Mouse (Mus musculus): ENCODE results near the gene Gnaq. TPM values are rescaled to one million over a fixed set of nuclear protein-coding genes. Genes with fewer than 3 reads are reported as not detected.

The Gnaq gene
- total and polyA plus RNA-seq, 2 experiments from 2014 or later, result 89.3 to 120 TPM

DNA sequence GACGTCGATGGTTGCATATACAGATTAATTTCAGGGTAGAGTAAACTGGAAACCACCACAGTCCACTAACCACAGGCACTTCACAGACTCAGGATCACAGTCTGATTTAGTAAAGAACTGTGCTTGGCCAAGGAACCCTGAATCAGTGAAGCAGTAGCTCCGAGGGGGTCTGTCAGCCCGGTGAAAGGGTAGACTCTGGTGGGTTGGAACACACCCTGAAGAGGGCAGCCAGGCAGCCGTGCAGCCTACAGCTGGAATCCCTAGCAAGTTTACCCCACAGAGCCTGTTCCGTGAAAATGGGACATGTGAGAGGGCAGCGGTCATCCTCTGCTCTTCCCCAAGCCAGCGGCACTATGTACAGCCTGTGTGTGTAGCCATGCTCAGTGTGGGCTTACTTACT lies 103.0 kb downstream of the Gnaq start:
- DNase-seq (ENCODE audit: low spot score), result no peak
- 83% methylated on average over 8 of the region's 8 CpGs for WGBS
- no peak for ATAC-seq (ENCODE audit: low FRiP score)
- Histone ChIP-seq H3K36me3 (ENCODE audit: insufficient read depth, low read length) (no peaks in the 10 kb centered on the region), H3K27ac (ENCODE audit: low read depth, low read length) (no peak overlapping the region), H3K27me3 (ENCODE audit: insufficient read depth, low read length) (no peaks in the 10 kb centered on the region), H3K4me2 (ENCODE audit: low read depth, low read length, poor library complexity, severe bottlenecking) (no peak overlapping the region), H3K4me3 (ENCODE audit: low read depth, low read length) (no peak overlapping the region), H3K4me1 (ENCODE audit: insufficient read depth, low read length) (peaks cover 5% of the 10 kb centered on the region), H3K9ac (replicated peaks; ENCODE audit: low read length, poor library complexity, severe bottlenecking) (no peak overlapping the region), H3K9me3 (ENCODE audit: low read length) (no peaks in the 10 kb centered on the region)
- no peak for TF ChIP-seq CTCF (IDR thresholded peaks at IDR 0.05)

DNA sequence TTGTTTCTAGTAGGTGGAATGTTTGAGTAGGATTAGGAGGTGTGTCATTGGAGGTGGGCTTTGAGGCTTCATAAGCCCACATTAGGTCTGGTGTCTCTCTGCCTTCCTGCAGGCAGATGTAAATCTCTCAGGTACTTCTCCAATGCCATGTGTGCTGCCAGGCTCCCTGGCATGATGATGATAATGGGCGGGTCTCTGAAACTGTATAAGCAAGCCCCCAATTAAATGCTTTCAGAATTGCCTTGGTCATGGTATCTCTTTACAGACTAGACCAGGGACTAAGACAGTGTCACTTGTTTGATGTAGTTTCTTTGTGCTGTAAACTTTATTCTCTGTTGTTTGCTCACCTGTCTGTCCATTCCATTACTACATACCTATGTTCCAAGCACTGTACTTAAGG lies 104.4 kb downstream of the Gnaq start:
- Histone ChIP-seq H3K27ac (ENCODE audit: low read depth, low read length) (no peak overlapping the region), H3K4me2 (ENCODE audit: low read depth, low read length, poor library complexity, severe bottlenecking) (no peak overlapping the region), H3K9ac (replicated peaks; ENCODE audit: low read length, poor library complexity, severe bottlenecking) (no peak overlapping the region), H3K27me3 (ENCODE audit: insufficient read depth, low read length) (no peaks in the 10 kb centered on the region), H3K4me1 (ENCODE audit: insufficient read depth, low read length) (peaks cover 5% of the 10 kb centered on the region), H3K36me3 (ENCODE audit: insufficient read depth, low read length) (no peaks in the 10 kb centered on the region), H3K9me3 (ENCODE audit: low read length) (no peaks in the 10 kb centered on the region), H3K4me3 (ENCODE audit: low read depth, low read length) (no peak overlapping the region)
- no peak for ATAC-seq (ENCODE audit: low FRiP score)
- DNase-seq (ENCODE audit: low spot score), result no peak
- no peak for TF ChIP-seq CTCF (IDR thresholded peaks at IDR 0.05)
- WGBS, result 93% methylated on average over 1 of the region's 1 CpGs

DNA sequence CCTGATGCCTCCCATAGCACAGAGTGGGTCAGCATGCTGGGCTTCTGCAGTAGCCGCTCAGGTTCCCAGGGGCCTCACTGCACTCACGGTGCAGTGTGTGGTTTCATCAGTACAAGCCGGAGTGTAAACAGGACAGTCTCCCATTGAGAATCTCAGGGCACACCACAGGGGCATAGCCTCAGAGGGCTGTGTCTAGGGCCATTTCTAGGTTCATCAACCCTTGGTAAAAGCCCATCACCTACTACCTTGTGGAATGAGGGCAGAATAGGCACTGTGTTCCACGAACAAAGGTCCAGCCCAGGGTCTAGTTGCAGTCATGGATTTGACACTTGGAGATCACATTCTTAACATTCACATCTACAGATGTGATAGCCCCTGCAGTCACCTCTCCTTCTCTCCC lies 105.4 kb downstream of the Gnaq start:
- H3K4me2 ChIP-seq (ENCODE audit: low read depth, low read length, poor library complexity, severe bottlenecking), result no peak overlapping the region
- DNase-seq (ENCODE audit: low spot score), result no peak
- WGBS, result 65% methylated on average over 4 of the region's 4 CpGs
- no peaks in the 10 kb centered on the region for H3K9me3 ChIP-seq (ENCODE audit: low read length)
- H3K27ac ChIP-seq (ENCODE audit: low read depth, low read length), result no peak overlapping the region
- H3K36me3 ChIP-seq (ENCODE audit: insufficient read depth, low read length), result no peaks in the 10 kb centered on the region
- H3K4me3 ChIP-seq (ENCODE audit: low read depth, low read length), result no peak overlapping the region
- H3K27me3 ChIP-seq (ENCODE audit: insufficient read depth, low read length), result no peaks in the 10 kb centered on the region
- TF ChIP-seq CTCF (IDR thresholded peaks at IDR 0.05), result no peak
- ATAC-seq (ENCODE audit: low FRiP score), result no peak
- peaks cover 5% of the 10 kb centered on the region for H3K4me1 ChIP-seq (ENCODE audit: insufficient read depth, low read length)
- H3K9ac ChIP-seq (replicated peaks; ENCODE audit: low read length, poor library complexity, severe bottlenecking), result no peak overlapping the region

DNA sequence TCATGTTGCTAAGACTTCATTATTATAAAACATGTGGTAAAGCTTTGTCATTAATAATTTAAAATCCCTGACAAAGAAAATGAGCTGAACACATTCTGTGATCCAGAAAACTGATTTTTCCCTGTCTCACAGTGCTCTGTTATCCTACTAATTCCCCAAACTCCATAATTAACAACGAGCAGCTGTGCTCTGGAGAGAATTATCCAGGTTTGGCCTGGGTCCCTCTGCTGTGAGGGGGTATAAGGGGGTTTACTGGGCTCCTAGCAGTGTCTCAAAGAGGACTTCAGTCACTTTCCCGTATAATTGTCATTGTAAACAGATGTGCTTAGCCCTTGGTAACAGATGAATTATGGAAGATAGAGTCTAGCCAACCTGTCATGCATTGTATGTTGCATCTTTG lies 105.9 kb downstream of the Gnaq start:
- WGBS, result 14% methylated on average over 2 of the region's 2 CpGs
- Histone ChIP-seq H3K4me2 (ENCODE audit: low read depth, low read length, poor library complexity, severe bottlenecking) (no peak overlapping the region), H3K36me3 (ENCODE audit: insufficient read depth, low read length) (no peaks in the 10 kb centered on the region), H3K9ac (replicated peaks; ENCODE audit: low read length, poor library complexity, severe bottlenecking) (no peak overlapping the region), H3K4me3 (ENCODE audit: low read depth, low read length) (no peak overlapping the region), H3K9me3 (ENCODE audit: low read length) (no peaks in the 10 kb centered on the region), H3K27ac (ENCODE audit: low read depth, low read length) (no peak overlapping the region), H3K4me1 (ENCODE audit: insufficient read depth, low read length) (peaks cover 5% of the 10 kb centered on the region), H3K27me3 (ENCODE audit: insufficient read depth, low read length) (no peaks in the 10 kb centered on the region)
- DNase-seq (ENCODE audit: low spot score), result no peak
- ATAC-seq (ENCODE audit: low FRiP score), result no peak
- no peak for TF ChIP-seq CTCF (IDR thresholded peaks at IDR 0.05)

DNA sequence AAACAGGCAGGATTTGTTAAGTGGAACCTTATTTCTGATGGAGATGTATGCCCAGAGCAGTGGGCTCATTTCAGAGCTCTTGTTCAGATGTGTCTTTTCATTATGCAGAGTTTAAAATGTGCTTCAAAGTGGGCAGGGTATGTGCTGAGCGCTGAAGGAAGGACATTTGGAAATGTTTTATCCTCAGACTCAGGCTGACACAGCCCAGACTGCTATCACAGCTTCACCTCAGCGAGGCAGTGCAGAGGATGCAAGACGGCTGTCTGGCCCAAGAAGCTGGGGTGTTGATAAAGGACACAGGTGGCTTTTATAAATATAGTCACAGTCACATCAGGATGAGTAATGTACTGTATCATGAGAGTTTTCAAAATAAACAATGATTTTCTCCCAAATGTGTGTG lies 110.1 kb downstream of the Gnaq start:
- Histone ChIP-seq H3K4me1 (ENCODE audit: insufficient read depth, low read length) (peaks cover 5% of the 10 kb centered on the region), H3K36me3 (ENCODE audit: insufficient read depth, low read length) (no peaks in the 10 kb centered on the region), H3K4me3 (ENCODE audit: low read depth, low read length) (no peak overlapping the region), H3K27me3 (ENCODE audit: insufficient read depth, low read length) (no peaks in the 10 kb centered on the region), H3K9me3 (ENCODE audit: low read length) (no peaks in the 10 kb centered on the region), H3K9ac (replicated peaks; ENCODE audit: low read length, poor library complexity, severe bottlenecking) (no peak overlapping the region), H3K27ac (ENCODE audit: low read depth, low read length) (no peak overlapping the region), H3K4me2 (ENCODE audit: low read depth, low read length, poor library complexity, severe bottlenecking) (no peak overlapping the region)
- DNase-seq (ENCODE audit: low spot score), result no peak
- WGBS, result 65% methylated on average over 3 of the region's 3 CpGs
- no peak for ATAC-seq (ENCODE audit: low FRiP score)
- TF ChIP-seq CTCF (IDR thresholded peaks at IDR 0.05), result no peak

DNA sequence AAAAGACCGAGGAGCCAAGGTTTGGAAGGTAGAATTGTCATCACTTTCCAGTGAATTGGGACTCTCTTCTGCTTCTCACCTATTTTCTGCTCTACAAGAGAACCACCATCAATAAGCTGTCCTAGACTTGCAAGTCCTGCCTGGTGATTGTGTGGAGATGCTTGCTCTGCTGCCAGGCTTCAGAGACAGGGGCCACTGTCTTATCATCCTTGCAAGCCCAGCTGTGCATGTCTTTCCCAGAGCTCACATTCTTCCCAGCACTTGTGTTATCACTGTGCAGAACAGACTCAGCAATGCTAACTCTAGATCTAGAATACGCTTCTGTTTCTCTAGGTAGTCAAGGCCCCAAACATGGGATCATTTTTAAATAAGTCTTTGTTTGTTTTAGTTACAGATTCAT lies 116.4 kb downstream of the Gnaq start:
- Histone ChIP-seq H3K9me3 (ENCODE audit: low read length) (no peaks in the 10 kb centered on the region), H3K9ac (replicated peaks; ENCODE audit: low read length, poor library complexity, severe bottlenecking) (no peak overlapping the region), H3K27ac (ENCODE audit: low read depth, low read length) (no peak overlapping the region), H3K4me3 (ENCODE audit: low read depth, low read length) (no peak overlapping the region), H3K36me3 (ENCODE audit: insufficient read depth, low read length) (no peaks in the 10 kb centered on the region), H3K27me3 (ENCODE audit: insufficient read depth, low read length) (no peaks in the 10 kb centered on the region), H3K4me1 (ENCODE audit: insufficient read depth, low read length) (peaks cover 10% of the 10 kb centered on the region; the same call in 1 of the 2 replicates), H3K4me2 (ENCODE audit: low read depth, low read length, poor library complexity, severe bottlenecking) (no peak overlapping the region)
- ATAC-seq (ENCODE audit: low FRiP score) (no peak), DNase-seq (ENCODE audit: low spot score) (no peak)
- 98% methylated on average over 2 of the region's 2 CpGs for WGBS
- TF ChIP-seq CTCF (IDR thresholded peaks at IDR 0.05), result no peak

Data from midbrain, postnatal 0 days (tissue).